ENCODE assay signal across 24 mouse cellular contexts in the genomic region with DNA sequence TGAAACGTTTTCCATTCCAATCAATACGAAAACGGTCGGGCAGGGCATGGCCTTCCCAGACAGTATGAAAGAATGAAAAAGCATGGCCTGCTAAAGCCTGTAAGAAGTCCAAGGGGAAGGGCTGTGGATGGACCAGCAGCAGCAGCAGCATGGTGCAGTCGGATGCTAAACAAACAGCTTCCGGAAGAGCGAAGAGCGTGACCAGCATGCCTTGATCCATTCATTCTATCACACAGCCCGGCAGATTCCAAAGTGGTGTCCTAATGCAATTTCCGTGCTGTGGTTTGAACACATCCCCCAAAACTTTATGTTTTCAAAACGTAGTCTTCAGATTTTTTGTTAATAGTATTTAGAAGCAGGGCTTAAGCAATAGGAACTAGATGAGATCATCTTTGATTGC.
DNase-seq lines count a peak whose midpoint lies in the region; ATAC-seq lines count a peak whose summit lies in the region.
"Had no signal": no experiment of that assay in that cellular context is flagged by ENCODE, and none has a peak within 500 bp of the region (broad histone marks: within the 10 kb centered on the region; RNA-seq: fewer than 3 reads in every experiment).

No protein-coding gene starts in this region.

- peak overlapping the region; percentile 47; the same call in 1 of the 2 replicates for H3K27ac ChIP-seq in neural tube, embryonic 13.5 days (replicated peaks)
- H3K27ac ChIP-seq in neural tube, embryonic 15.5 days (replicated peaks), result no peak overlapping the region
- no peak overlapping the region for H3K27ac ChIP-seq in hindbrain, embryonic 16.5 days (ENCODE audit: low read depth, low read length)
- H3K27ac ChIP-seq in midbrain, embryonic 15.5 days, result peak overlapping the region; percentile 53; the same call in 1 of the 2 replicates
- H3K27ac ChIP-seq: embryonic facial prominence, embryonic 13.5 days; heart, embryonic 13.5 days; limb, embryonic 10.5 days; liver, embryonic 15.5 days had no signal

- no peak overlapping the region for H3K9ac ChIP-seq in neural tube, embryonic 13.5 days
- H3K9ac ChIP-seq in neural tube, embryonic 15.5 days (replicated peaks), result no peak overlapping the region
- H3K9ac ChIP-seq in hindbrain, embryonic 16.5 days (ENCODE audit: low read depth, low read length), result no peak overlapping the region
- H3K9ac ChIP-seq in midbrain, embryonic 15.5 days, result no peak overlapping the region
- H3K9ac ChIP-seq: embryonic facial prominence, embryonic 13.5 days; heart, embryonic 13.5 days; liver, embryonic 15.5 days had no signal

- no peaks in the 10 kb centered on the region for H3K36me3 ChIP-seq in neural tube, embryonic 13.5 days
- H3K36me3 ChIP-seq in neural tube, embryonic 15.5 days, result no peaks in the 10 kb centered on the region
- H3K36me3 ChIP-seq in hindbrain, embryonic 16.5 days (ENCODE audit: control insufficient read depth, insufficient read depth, low read length), result no peaks in the 10 kb centered on the region
- H3K36me3 ChIP-seq in midbrain, embryonic 15.5 days (replicated peaks), result no peaks in the 10 kb centered on the region
- H3K36me3 ChIP-seq: embryonic facial prominence, embryonic 13.5 days; G1E; heart, embryonic 13.5 days; limb, embryonic 10.5 days; liver, embryonic 15.5 days had no signal

- H3K4me2 ChIP-seq in neural tube, embryonic 13.5 days, result no peak overlapping the region
- H3K4me2 ChIP-seq in neural tube, embryonic 15.5 days, result no peak overlapping the region
- H3K4me2 ChIP-seq in hindbrain, embryonic 16.5 days (ENCODE audit: low read length), result no peak overlapping the region
- H3K4me2 ChIP-seq in midbrain, embryonic 15.5 days, result no peak overlapping the region
- H3K4me2 ChIP-seq: embryonic facial prominence, embryonic 13.5 days; heart, embryonic 13.5 days; liver, embryonic 15.5 days had no signal

- H3K27me3 ChIP-seq in neural tube, embryonic 13.5 days, result no peaks in the 10 kb centered on the region
- no peaks in the 10 kb centered on the region for H3K27me3 ChIP-seq in neural tube, embryonic 15.5 days (replicated peaks)
- H3K27me3 ChIP-seq in hindbrain, embryonic 16.5 days (replicated peaks; ENCODE audit: control insufficient read depth, insufficient read depth, low read length), result no peaks in the 10 kb centered on the region
- H3K27me3 ChIP-seq in midbrain, embryonic 15.5 days (replicated peaks), result no peaks in the 10 kb centered on the region
- H3K27me3 ChIP-seq: CH12.LX; embryonic facial prominence, embryonic 13.5 days; heart, embryonic 13.5 days; liver, embryonic 15.5 days had no signal

- no peak for DNase-seq in kidney, adult 18-20 months
- no peak for DNase-seq in layer of hippocampus, postnatal 14 days (ENCODE audit: low spot score in 2 of 2)
- no peak for DNase-seq in spleen, postnatal 14 days (ENCODE audit: low spot score in 2 of 2)
- DNase-seq: adrenal gland, postnatal 10 days; B cell, adult 2 months; cerebellum, adult 18-20 months; cerebellum, postnatal 25 days; heart, postnatal 14 days; kidney, adult 8-10 months; kidney, postnatal 10 days; liver had no signal

- WGBS in neural tube, embryonic 13.5 days, result 70% methylated on average over 11 of the region's 11 CpGs
- WGBS in neural tube, embryonic 15.5 days, result 75% methylated on average over 11 of the region's 11 CpGs
- whole genome bisulfite sequencing in hindbrain, embryonic 16.5 days, result 53% methylated on average over 11 of the region's 11 CpGs
- 58% methylated on average over 11 of the region's 11 CpGs for WGBS in midbrain, embryonic 15.5 days

- ATAC-seq in neural tube, embryonic 13.5 days (ENCODE audit: low read depth), result no peak
- ATAC-seq in neural tube, embryonic 15.5 days (ENCODE audit: low FRiP score), result no peak
- 0 out of 2 replicates have a peak, but pooled peaks have one; percentile 14 for ATAC-seq in hindbrain, embryonic 16.5 days
- 0 out of 2 replicates have a peak, but pooled peaks have one; percentile 34 for ATAC-seq in midbrain, embryonic 15.5 days (replicated peaks)
- ATAC-seq: activated CD4-positive, CD25-positive, alpha-beta regulatory T cell, adult 4 months; inflammation-experienced regulatory T-cells, adult 6 months had no signal

- peaks cover 19% of the 10 kb centered on the region; the same call in 1 of the 2 replicates for H3K4me1 ChIP-seq in neural tube, embryonic 13.5 days (replicated peaks)
- peaks cover 5% of the 10 kb centered on the region; the same call in 1 of the 2 replicates for H3K4me1 ChIP-seq in neural tube, embryonic 15.5 days
- H3K4me1 ChIP-seq in hindbrain, embryonic 16.5 days (ENCODE audit: control insufficient read depth, insufficient read depth, low read depth, low read length), result no peaks in the 10 kb centered on the region; the same call in 1 of the 2 replicates
- H3K4me1 ChIP-seq in midbrain, embryonic 15.5 days, result peaks cover 4% of the 10 kb centered on the region
- H3K4me1 ChIP-seq: embryonic facial prominence, embryonic 13.5 days; liver, embryonic 15.5 days had no signal

- no peaks in the 10 kb centered on the region for H3K9me3 ChIP-seq in neural tube, embryonic 13.5 days
- no peaks in the 10 kb centered on the region for H3K9me3 ChIP-seq in neural tube, embryonic 15.5 days (replicated peaks)
- H3K9me3 ChIP-seq in hindbrain, embryonic 16.5 days (ENCODE audit: control insufficient read depth, low read length), result no peaks in the 10 kb centered on the region
- no peaks in the 10 kb centered on the region for H3K9me3 ChIP-seq in midbrain, embryonic 15.5 days
- H3K9me3 ChIP-seq: limb, embryonic 10.5 days; liver, embryonic 15.5 days had no signal

- no peak overlapping the region for H3K4me3 ChIP-seq in neural tube, embryonic 13.5 days
- H3K4me3 ChIP-seq in neural tube, embryonic 15.5 days (replicated peaks), result no peak overlapping the region
- H3K4me3 ChIP-seq in hindbrain, embryonic 16.5 days (ENCODE audit: low read length), result no peak overlapping the region
- no peak overlapping the region for H3K4me3 ChIP-seq in midbrain, embryonic 15.5 days
- H3K4me3 ChIP-seq: embryonic facial prominence, embryonic 13.5 days; erythroblast, embryonic 14.5 days; heart, embryonic 13.5 days; limb, embryonic 10.5 days; liver, embryonic 15.5 days had no signal

Comparison
In these comparisons a context has a peak if more than half of its experiments do, and no peak if none do; other contexts are left out.
1. H3K27ac ChIP-seq: peak in neural tube, embryonic 13.5 days (single experiment) and midbrain, embryonic 15.5 days (single experiment); none in neural tube, embryonic 15.5 days (single experiment) and hindbrain, embryonic 16.5 days (single experiment).
2. ATAC-seq: peak in hindbrain, embryonic 16.5 days (single experiment) and midbrain, embryonic 15.5 days (single experiment); none in neural tube, embryonic 13.5 days (single experiment) and neural tube, embryonic 15.5 days (single experiment).